Mouse (Mus musculus) R1 (cell line): ENCODE results near the gene Gm10563.

Experiments used
- DNase-seq: peaks from one replicate; pipeline ENCODE4 v3.0.0-alpha.2; 2018; ENCODE audit warnings: low read depth, low spot score

The Gm10563 gene

DNA sequence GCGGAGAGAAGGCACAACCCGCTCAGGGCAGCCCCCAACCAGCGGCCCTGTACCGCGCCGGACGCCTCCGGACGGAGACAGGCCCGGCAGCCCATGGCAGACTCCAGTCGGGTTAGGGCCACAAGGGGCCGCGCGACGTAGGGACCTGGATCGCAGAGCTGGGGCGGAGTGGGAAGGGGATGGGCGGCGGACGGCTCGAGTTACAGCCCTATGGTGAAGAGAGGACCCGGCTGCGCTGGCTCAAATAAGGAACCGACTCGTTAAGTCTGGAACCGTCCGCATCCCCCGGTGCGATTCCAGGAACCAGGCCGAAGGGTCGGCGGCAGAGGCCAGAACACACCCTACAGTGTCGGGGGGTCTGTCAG lies 7.9 kb upstream of the Gm10563 start, which contains the start of gene Mmp23:
Gene Mmp23, minus strand, starts transcription at position 299 of the 365 bp plus-strand sequence.
- DNase-seq = peak; percentile 63

GRCm38 (mm10) chr4:155652283-155653085 lies 7.3 kb upstream of the Gm10563 start:
- peak; percentile 12 for DNase-seq

GRCm38 (mm10) chr4:155651553-155652269 lies 6.5 kb upstream of the Gm10563 start:
- peak; percentile 78 for DNase-seq

DNA sequence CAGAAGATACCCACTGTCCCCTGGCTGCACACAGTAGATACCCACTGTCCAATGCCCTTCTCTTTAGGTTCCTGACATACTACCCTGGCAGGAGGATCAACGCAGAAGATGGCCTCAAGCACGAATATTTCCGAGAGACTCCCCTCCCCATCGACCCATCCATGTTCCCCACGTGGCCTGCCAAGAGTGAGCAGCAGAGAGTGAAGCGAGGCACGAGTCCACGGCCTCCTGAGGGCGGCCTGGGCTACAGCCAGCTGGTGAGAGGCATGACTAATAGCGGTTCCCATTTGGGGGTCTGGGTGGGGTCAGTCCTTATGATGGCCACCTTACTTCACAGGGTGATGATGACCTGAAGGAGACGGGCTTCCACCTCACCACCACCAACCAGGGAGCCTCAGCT lies 4.1 kb upstream of the Gm10563 start:
- DNase-seq = no peak

DNA sequence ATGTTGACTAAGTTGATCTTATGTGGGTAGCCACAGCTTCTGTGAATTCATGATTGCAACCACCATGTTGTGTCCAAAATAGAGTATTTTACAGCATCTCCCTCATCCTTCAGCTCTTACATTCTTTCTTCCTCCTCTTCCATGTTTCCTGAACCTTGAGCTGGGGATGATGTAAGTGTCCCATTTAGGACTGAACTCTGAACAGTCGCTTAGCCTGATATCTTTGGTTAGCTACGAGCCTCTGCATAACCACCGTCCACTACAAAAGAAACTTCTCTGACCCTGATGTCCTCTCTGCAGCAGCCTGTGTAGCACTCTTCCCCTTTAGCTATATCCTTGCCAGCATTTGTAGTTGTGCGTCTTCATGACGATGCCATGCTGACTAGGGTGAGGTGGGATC lies 513 bp upstream of the Gm10563 start:
- no peak for DNase-seq

- DNase-seq = no peak
These were observed 1.7 kb downstream of the Gm10563 start for GRCm38 (mm10) chr4:155643531-155643930.

DNA sequence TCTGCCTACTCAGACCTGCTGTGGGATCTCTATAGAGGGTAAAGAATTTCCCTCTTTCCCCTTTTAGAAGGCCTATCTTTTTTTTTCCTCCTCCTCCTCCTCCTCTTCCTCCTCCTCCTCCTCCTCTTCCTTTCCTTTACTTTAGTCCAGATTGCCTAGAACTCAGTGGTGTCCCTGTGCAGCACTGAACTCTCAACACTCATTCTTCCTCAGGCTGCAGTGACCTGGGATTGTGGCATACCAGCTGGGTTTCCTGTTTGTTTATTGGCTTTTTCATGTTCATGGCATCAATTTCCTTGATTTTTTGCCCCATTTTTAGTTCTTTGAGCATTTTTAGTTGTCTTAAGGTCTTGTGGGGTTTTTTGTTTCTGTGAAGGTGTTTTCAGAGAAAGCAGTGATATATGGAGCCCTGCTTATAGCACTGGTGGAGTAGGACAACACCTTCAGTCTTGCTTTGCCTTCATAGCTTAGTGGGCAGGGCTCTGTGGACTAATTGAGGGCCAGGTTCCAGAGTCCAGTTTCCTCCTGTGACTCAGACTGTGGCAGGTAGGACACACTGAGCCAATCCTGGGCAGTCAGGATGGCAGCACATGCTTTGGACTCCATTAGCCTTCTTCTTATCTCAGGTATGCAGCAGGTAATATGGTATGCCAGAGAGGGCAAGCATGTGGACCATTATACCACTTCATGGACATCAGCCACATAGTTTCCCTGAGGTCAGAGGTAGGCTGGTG lies 9.3 kb downstream of the Gm10563 start:
- no peak for DNase-seq

DNA sequence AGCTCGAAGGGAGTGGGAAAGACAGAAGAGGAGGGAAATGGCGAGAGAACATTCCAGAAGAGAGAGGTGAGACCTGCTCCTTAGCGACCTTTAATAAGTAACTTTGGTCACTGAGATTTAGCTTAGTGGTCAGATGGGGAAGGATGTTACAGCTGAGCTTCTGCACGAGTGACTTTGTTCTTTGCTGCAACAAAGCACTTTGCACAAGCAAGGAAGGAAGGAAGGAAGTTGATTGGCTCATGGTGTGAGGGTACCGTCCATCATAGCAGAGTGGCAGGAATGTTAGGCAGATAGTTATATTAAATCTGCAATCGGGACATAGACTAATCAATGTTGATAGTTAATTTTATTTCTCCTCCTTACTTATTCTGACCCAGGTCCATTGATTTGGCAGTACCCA lies 14.9 kb downstream of the Gm10563 start:
- DNase-seq = no peak

GRCm38 (mm10) chr4:155624338-155625291 lies 20.6 kb downstream of the Gm10563 start, which contains the start of gene Cdk11b:
Gene Cdk11b, plus strand, starts transcription at chr4:155624854.
- peak; percentile 99 for DNase-seq

DNA sequence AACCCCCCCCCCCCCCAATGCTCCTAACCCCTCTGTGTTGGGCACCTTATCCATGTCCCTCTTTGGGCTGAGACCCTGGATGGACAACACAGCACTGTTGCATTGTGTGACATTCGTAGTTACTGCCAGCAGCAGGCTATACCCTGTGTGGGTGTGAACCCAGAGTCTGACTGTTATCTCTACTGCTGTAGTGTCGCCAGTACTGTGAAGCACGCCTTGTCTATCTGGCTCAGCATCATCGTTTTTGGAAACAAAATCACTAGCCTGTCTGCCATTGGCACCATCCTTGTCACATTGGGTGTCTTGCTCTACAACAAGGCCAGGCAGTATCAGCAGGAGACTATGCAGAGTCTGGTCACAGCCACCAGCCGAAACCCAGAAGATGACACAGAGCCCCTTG lies 26.9 kb downstream of the Gm10563 start:
- DNase-seq = no peak

DNA sequence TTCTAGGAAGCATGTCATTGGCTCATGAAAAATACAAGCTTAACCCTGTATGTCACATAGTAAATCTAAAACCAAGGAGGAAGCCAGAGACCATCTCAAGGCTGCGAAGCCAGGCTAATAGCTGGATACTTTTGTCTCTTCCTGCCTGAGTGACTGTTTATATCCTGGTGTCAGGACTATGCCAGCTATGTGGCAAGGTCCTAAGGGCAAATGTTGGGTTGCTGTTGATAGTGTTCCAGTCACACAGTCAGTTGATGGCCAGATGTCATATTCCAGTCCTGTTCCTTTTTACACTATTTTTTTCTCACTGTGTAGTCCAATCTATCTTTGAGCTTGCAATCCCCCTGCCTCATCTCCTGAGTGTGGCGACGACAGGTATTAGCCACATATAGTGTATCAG lies 31.9 kb downstream of the Gm10563 start:
- no peak for DNase-seq

DNA sequence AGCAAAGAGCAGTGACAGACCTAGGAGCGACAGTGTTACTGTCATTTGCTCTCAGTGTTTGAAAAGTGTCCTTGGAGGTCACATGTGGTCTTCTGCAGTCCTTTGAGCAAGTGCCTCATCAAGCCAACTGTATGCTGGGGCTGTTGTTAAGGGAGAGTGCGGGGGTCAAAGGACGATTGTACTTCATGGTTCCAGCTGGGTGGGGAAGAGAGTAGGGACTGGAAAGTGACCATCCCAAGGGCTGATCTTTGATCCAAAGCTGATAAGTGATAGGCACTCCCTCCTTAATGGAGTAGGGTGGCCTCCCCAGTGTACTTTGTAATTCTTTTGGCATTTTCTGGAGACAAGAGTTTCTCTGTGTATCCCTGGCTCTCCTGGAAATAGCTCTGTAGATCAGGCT lies 33.3 kb downstream of the Gm10563 start:
- no peak for DNase-seq

DNA sequence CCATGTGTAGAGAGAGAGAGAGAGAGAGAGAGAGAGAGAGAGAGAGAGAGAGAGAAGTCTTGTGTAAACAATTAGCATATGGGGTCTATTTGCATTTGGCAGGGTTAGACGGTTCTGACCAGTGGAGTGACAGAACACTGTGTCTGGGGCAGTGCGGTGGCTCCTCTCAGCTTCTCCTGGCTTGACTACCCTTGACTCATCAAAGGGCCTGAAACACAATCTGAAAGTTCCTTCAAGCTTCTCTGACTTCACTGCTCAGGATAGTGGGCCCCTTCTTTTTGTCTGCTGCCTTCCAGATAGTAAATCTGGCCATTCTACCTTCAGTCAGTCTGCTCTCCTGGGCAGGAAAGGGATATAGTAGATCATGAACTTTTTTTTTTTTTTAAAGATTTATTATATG lies 38.4 kb downstream of the Gm10563 start:
- no peak for DNase-seq

DNA sequence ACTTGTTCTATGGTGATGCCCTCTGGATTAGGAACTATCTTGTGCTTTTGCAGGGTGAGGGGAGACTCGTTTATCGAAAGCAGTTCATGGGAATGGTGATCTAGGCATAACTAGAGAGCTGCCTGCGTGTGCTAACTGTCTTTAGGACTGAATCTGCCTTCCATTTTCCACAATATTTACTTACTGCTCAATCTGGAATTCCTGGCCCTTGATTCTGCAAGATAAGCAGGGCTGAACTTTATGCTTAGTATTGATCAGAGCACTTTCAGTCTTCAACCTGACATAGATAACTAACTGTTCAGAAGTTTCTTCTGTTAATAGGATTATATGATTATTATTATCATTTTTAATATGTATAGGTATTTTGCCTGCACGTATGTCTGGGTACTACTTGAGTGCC lies 40.1 kb downstream of the Gm10563 start:
- no peak for DNase-seq

DNA sequence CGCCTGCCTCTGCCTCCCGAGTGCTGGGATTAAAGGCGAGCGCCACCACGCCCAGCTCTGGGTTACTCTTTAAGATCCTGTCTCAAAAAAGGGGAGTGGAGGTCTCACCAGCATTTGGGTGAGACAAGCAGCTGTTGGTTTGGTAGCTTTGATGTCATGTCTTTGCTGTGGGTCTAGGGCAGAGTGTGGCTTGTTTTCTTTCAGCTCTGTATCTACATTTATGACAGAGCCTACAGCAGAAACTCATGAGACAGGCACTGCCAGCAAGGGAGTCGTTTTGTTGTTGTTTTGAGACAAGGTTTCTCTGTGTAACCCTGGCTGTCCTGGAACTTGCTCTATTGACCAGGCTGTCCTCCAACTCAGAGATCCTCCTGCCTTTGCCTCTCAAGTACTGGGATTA lies 41.4 kb downstream of the Gm10563 start:
- DNase-seq = peak; percentile 9

- DNase-seq = no peak
These were observed 42.5 kb downstream of the Gm10563 start for GRCm38 (mm10) chr4:155602753-155603152.

- no peak for DNase-seq
These were observed 43.2 kb downstream of the Gm10563 start for GRCm38 (mm10) chr4:155601997-155602456.

DNA sequence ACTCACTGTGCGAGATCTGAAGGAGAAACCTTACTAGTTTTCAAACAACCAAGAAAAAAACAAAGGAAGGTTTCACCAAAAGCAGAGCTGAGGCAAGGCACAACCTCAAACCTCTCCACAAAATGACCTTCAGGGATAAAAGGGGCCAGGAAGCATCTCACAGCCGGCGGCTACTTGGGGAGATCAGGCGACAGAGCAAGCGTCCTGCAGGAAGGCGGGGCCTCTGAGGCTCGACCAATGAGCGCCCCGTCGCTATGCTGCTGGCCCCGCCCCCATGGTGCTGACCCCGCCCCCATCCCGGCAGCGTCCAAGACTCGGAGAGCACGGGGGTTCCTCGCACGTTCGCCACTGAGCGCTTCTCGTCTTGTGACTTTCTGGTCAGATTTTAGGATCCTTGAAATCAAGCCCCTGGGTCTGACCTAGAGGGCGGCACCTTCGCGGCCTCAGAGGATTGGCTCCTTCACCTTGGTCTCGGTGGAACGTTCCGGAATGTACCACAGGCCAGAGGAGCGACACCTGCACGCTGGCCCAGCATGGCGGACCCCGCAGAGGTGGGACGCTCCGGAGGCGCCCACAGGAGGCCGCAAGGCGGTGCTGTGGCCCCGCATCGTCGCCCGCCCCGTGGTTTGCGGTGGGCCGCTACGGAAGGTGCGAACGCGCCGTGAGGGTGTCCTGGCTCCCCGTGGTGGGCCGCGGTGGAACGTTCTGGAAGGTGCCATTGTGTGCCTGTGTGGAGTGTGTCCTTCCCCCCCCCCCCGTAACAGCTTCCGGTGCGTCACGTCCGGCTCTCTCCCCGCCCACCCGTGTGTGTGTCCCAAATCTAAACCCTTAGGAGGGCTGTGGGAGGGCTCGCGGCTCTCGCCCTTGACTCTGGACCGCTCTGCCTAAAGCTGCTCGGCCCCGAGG lies 43.9 kb downstream of the Gm10563 start, which contains the start of gene Slc35e2:
Gene Slc35e2, plus strand, starts transcription at position 326 of the 906 bp plus-strand sequence.
- DNase-seq = peak; percentile 97

DNA sequence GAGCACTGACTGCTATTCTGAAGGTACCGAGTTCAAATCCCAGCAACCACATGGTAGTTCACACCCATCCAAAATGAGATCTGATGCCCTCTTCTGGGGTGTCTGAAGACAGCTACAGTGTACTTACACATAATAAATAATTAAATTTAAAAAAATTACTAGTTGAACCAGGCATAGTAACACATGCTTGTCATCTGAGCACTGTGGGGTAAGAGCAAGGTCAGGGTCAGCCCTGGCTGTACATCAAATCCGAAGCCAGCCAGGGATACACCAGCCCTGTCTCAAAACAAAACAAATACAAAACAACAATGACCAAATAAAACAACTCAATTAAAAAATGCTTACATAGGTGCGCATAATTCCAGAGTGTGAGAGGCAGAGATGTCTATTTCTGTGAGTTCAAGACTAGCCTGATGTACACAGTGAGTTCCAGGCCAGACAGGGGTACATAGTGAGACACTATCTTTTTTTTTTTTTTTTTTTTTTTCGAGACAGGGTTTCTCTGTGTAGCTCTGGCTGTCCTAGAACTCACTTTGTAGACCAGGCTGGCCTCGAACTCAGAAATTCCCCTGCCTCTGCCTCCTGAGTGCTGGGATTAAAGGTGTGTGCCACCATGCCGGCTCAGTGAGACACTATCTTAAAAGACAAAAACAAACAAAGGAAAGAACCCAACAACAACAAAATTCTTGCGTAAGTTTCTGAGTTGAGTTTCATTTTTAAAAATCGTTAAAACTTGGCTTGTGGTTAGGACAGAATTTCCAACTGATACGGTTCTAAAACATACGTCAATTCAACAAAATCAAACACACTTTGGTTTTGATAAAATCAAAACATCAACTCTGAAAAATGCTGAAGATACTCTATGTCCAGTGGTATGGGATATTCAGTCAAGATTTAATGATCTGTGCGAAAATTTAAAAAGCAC lies 45.0 kb downstream of the Gm10563 start:
- DNase-seq = no peak
